Mouse (Mus musculus): ENCODE results near the gene Clgn. TPM values are rescaled to one million over a fixed set of nuclear protein-coding genes. Genes with fewer than 3 reads are reported as not detected.

Clgn gene
- polyA plus RNA-seq (2011; ENCODE audit: insufficient read length, low read depth, missing spikeins), result not detected in 2 replicates

DNA sequence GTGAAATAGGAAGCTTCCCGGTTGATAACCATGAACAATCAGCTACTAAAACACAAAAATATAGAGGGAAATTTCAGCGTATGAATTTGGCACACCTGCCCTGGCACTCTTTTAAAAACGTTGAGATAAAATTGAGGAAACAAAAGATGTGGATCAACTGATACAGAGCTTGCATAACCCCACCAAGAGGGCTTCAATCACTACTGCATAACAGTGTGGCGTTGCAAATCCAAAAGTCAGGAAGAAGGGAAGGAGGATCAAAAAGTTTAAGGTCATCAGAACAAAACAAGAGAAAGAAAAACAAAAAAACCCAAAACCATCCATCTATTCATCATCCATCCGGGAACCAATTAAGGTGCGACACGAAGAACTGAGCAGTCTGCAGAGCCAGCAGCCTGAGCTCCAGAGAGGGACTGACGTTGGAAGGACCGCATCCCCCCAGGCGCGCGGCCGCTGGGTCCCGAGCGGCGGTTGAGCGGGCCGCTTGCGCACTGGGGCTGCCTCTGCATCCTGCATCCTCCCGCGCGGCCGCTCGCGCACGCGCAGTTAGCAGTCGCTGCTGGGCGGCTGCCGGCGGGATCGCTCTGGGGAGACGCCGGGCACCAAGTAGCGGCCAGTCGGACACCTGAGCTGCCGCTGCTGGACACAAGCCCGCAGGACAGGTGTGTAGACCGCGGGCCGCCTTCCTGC is at the start of gene Clgn:
TSS of gene Clgn (plus strand) at position 552 of the 690 bp plus-strand sequence.
- TF ChIP-seq CTCF (IDR thresholded peaks at IDR 0.05; ENCODE audit: borderline replicate concordance, insufficient read depth, low read length) (no peak), POLR2A (IDR thresholded peaks at IDR 0.05; ENCODE audit: low read depth, low read length) (no peak)
- Histone ChIP-seq H3K4me1 (ENCODE audit: control insufficient read depth, insufficient read depth, low read length) (no peaks in the 10 kb centered on the region), H3K27ac (ENCODE audit: insufficient read depth, low read length) (no peak within 1 kb of the TSS), H3K4me3 (ENCODE audit: insufficient read depth, low read length) (peak within 1 kb of the TSS; percentile 33)

DNA sequence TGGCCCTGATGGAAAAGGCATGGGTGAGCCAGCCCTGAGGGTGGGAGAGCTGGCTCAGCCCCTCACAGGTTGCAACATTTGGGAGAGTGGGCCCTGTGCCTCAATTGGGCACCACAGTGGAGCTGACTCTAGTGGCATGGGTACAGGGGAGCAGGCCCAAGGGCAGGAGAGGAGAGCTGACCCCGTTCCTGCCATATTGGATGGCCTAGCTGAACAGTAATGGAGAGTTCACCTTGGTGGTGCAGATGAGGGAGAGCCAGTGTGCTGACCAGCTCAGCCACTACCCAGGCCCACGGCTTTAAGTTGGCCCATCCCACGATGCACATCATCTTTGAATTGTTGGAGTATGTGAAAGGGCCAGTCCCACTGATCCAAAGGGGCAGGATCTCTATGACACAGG is 47.6 kb upstream of the Clgn start:
- Histone ChIP-seq H3K27ac (ENCODE audit: insufficient read depth, low read length) (no peak overlapping the region), H3K4me1 (ENCODE audit: control insufficient read depth, insufficient read depth, low read length) (no peaks in the 10 kb centered on the region), H3K4me3 (ENCODE audit: insufficient read depth, low read length) (no peak overlapping the region)
- TF ChIP-seq CTCF (IDR thresholded peaks at IDR 0.05; ENCODE audit: borderline replicate concordance, insufficient read depth, low read length), result no peak
- TF ChIP-seq POLR2A (IDR thresholded peaks at IDR 0.05; ENCODE audit: low read depth, low read length), result no peak

DNA sequence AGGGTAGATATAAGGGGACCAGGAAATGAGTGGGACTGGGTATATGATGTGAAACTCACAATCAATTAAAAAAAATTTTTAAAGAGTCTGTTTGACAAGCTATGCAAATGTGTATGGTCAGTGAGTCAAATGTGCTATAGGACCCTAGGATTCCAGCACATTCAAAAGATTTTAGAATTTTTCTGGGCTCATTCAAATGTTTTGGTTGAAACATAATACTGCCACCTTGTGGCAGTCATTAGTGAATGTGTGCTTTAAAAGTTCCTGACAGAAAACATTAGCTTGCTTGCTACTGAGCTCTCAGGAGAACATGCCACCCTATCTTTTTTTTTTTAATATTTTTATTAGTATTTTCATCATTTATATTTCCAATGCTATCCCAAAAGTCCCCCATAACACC is 47.0 kb upstream of the Clgn start:
- Histone ChIP-seq H3K4me1 (ENCODE audit: control insufficient read depth, insufficient read depth, low read length) (no peaks in the 10 kb centered on the region), H3K4me3 (ENCODE audit: insufficient read depth, low read length) (no peak overlapping the region), H3K27ac (ENCODE audit: insufficient read depth, low read length) (no peak overlapping the region)
- TF ChIP-seq CTCF (IDR thresholded peaks at IDR 0.05; ENCODE audit: borderline replicate concordance, insufficient read depth, low read length) (no peak), POLR2A (IDR thresholded peaks at IDR 0.05; ENCODE audit: low read depth, low read length) (no peak)

DNA sequence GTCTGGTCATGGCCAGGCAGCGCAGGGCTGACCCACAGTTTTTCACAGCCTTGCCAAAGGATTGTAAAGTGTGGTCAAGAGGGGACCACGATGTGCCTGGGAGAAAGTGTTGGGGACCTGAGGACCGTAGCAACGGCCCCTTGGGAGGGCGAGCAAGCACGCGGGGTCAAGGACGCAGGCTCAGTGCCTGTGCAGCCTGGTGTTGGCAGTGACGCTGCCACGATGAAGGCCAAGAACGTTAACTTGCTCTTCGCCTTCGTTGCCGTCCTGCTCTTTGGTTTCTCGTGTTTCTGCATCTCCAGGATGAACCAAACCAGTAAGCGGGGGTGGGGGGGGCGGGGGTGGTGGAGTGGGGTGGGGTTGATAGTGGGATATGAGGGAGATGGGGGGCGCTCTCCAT is 41.4 kb upstream of the Clgn start, which contains the start of gene Mgat4d:
TSS of gene Mgat4d (plus strand) at position 209 of the 400 bp plus-strand sequence.
- TF ChIP-seq POLR2A (IDR thresholded peaks at IDR 0.05; ENCODE audit: low read depth, low read length) (no peak), CTCF (IDR thresholded peaks at IDR 0.05; ENCODE audit: borderline replicate concordance, insufficient read depth, low read length) (no peak)
- Histone ChIP-seq H3K4me3 (ENCODE audit: insufficient read depth, low read length) (no peak within 1 kb of the TSS), H3K27ac (ENCODE audit: insufficient read depth, low read length) (no peak within 1 kb of the TSS), H3K4me1 (ENCODE audit: control insufficient read depth, insufficient read depth, low read length) (no peaks in the 10 kb centered on the region)

DNA sequence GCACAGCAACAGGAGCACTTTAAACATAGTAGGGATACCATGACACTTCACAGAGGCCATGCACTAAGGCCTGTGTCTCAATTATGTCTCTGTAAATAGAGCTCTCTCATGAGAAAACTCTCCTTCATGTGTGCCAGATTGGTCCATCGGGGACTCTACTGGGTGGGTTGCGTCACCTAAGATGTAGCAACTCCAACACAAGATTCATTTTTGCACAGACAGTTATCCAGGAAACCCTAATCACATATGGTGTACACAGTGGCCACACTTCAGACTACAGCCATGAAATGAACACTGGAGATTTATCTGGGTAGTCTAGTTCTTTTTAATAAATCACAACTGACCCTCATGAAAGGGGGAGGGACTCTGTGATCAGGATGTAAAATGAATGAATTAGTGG is 38.4 kb upstream of the Clgn start:
- Histone ChIP-seq H3K4me1 (ENCODE audit: control insufficient read depth, insufficient read depth, low read length) (no peaks in the 10 kb centered on the region), H3K27ac (ENCODE audit: insufficient read depth, low read length) (no peak overlapping the region), H3K4me3 (ENCODE audit: insufficient read depth, low read length) (no peak overlapping the region)
- TF ChIP-seq CTCF (IDR thresholded peaks at IDR 0.05; ENCODE audit: borderline replicate concordance, insufficient read depth, low read length) (no peak), POLR2A (IDR thresholded peaks at IDR 0.05; ENCODE audit: low read depth, low read length) (no peak)

DNA sequence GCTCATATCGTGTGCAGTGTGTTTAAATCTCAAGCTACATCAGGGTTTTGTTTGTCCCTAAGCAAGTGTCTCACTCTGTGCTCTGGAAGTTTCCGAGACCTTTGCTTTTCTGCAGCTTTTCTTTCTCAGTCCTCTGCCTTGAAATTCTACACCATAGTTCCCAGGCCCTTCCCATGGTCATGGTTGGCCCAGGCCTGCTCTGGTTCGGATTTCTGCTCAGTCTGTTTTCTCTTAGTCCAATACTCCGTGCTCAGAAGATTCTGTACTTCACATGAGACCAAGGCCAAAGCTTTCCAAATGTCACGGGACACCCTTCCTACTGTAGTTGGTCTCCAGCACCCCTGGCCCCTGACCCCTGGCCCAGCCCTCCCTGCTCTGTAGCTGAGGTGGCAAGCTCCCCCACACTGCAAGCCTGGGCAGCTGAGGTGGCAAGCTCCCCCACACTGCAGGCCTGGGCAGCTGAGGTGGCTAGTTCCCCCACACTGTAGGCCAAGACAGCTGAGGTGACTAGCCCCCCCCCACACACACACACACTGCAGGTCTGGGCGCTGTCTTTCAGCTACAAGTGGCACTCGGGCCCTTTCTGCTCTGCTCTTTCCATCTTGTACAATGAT is 26.4 kb upstream of the Clgn start:
- Histone ChIP-seq H3K27ac (ENCODE audit: insufficient read depth, low read length) (no peak overlapping the region), H3K4me3 (ENCODE audit: insufficient read depth, low read length) (no peak overlapping the region), H3K4me1 (ENCODE audit: control insufficient read depth, insufficient read depth, low read length) (no peaks in the 10 kb centered on the region)
- TF ChIP-seq POLR2A (IDR thresholded peaks at IDR 0.05; ENCODE audit: low read depth, low read length), result no peak
- TF ChIP-seq CTCF (IDR thresholded peaks at IDR 0.05; ENCODE audit: borderline replicate concordance, insufficient read depth, low read length), result no peak

DNA sequence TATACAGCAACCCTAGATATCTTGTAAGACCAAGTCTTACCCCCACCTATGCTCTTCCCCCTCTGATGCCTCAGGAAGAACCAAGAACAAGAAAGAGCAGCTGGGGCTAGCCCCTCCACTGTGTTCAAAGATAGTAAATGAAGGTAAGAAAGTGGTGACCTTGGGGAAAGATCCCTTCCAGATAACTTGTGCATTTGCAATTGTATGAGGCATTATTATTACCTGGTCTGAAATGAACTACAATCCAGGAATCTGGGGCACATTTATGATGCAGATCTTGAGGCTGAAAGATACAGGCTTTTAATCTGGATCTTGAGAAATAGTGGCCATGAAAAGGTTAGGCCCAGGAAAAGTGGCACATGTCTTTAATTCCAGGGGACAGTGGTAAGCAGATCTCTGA is 12.4 kb upstream of the Clgn start:
- no peak for TF ChIP-seq POLR2A (IDR thresholded peaks at IDR 0.05; ENCODE audit: low read depth, low read length)
- H3K4me1 ChIP-seq (ENCODE audit: control insufficient read depth, insufficient read depth, low read length), result no peaks in the 10 kb centered on the region
- H3K4me3 ChIP-seq (ENCODE audit: insufficient read depth, low read length), result no peak overlapping the region
- H3K27ac ChIP-seq (ENCODE audit: insufficient read depth, low read length), result no peak overlapping the region

DNA sequence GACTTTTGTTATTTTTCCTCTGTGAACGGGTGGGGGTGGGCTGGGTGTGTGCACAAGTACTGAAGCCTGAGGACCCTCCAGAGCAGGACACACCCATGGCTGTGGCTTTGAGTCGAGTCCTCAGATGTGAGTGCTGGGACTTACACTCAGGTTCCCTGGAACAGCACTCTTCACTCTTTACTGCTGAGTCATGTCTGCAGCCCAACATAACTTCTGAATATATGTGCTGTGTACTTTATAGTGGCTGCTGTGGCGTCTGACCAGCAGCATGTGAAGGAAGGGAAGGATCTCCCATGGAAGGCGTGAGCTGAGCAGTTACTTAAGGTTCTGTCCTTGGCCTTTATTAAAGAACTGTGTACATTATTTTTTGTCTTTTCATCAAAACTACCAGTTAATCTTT is 9.5 kb upstream of the Clgn start:
- TF ChIP-seq CTCF (IDR thresholded peaks at IDR 0.05; ENCODE audit: borderline replicate concordance, insufficient read depth, low read length) (no peak), POLR2A (IDR thresholded peaks at IDR 0.05; ENCODE audit: low read depth, low read length) (no peak)
- Histone ChIP-seq H3K4me1 (ENCODE audit: control insufficient read depth, insufficient read depth, low read length) (no peaks in the 10 kb centered on the region), H3K27ac (ENCODE audit: insufficient read depth, low read length) (no peak overlapping the region), H3K4me3 (ENCODE audit: insufficient read depth, low read length) (no peak overlapping the region)

DNA sequence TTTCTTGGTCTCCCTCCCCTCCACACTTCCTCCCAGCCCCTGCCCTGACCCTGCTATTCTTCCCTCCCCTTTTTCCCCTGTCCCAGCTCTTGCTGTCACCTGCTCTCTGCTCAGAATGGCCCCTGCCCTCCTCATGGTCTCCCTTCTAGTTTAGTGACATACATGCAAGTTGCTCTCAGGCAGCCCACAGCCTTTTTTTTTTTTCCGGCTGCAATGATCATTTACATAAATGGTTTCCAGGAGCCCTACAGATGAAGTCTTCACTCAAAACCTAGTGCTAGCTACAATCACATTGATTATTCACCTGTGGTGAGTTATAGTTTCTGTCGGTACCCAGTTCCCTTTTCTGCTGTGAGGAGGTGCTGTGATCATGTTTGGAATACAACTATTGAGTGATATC is 8.7 kb upstream of the Clgn start:
- H3K4me3 ChIP-seq (ENCODE audit: insufficient read depth, low read length), result no peak overlapping the region
- no peaks in the 10 kb centered on the region for H3K4me1 ChIP-seq (ENCODE audit: control insufficient read depth, insufficient read depth, low read length)
- H3K27ac ChIP-seq (ENCODE audit: insufficient read depth, low read length), result no peak overlapping the region
- no peak for TF ChIP-seq CTCF (IDR thresholded peaks at IDR 0.05; ENCODE audit: borderline replicate concordance, insufficient read depth, low read length)
- no peak for TF ChIP-seq POLR2A (IDR thresholded peaks at IDR 0.05; ENCODE audit: low read depth, low read length)

DNA sequence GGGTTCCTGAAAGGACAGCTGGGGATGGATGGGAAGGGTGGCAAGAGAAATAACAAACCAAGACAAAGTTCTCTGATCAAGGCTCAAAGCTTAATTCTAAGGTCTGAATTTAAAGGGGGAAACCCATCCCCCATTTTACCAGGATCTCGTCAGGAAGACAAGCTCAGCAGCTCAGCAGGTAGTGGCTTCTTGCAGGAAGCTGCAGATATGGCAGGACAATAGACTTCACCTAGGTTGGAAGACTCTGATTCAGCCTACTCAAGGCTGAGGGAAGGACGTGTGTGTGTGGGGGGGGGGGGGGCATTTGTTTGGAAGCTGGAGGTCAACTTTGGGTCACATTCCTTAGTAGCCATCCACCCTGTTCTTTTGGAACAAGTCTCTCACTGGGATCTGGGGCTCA is 6.8 kb upstream of the Clgn start:
- Histone ChIP-seq H3K4me1 (ENCODE audit: control insufficient read depth, insufficient read depth, low read length) (no peaks in the 10 kb centered on the region), H3K4me3 (ENCODE audit: insufficient read depth, low read length) (no peak overlapping the region), H3K27ac (ENCODE audit: insufficient read depth, low read length) (no peak overlapping the region)
- TF ChIP-seq CTCF (IDR thresholded peaks at IDR 0.05; ENCODE audit: borderline replicate concordance, insufficient read depth, low read length), result no peak
